21 mouse cellular contexts compared by ENCODE assay signal in the genomic region with DNA sequence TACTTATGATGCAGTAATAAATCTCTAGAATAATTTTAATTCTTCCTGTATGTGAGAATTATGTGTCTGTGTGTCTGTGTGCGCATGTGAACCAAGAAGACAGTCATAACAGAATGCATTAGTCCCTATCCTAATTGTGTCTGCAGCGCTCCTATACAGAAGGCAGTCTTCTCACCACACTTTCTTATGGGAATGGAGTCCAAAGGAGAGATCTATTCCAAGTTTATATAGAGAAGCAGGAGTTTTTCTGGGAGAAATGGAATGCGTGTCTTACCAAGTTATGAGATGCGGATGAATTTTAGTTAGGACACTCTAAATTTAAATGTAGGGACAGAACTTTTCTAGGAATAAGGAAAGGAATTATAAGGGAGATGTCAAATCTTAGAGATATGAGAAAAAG.
"Had no signal": no experiment of that assay in that cellular context is flagged by ENCODE, and none has a peak within 500 bp of the region (broad histone marks: within the 10 kb centered on the region; RNA-seq: fewer than 3 reads in every experiment).

No protein-coding gene starts in this region.

- DNase-seq: cerebellum, adult 8-10 months; cerebellum, adult 9-10 months; cerebellum, adult 9-11 months; cerebellum, postnatal 10 days; cerebellum, postnatal 14 days; cerebellum, postnatal 25 days; cerebellum, postnatal 36 days; embryo, embryonic 11 days; forebrain, postnatal 0 days; gastrocnemius, adult 2 months; gastrocnemius, postnatal 10 days; gastrocnemius, postnatal 14 days; gastrocnemius, postnatal 25 days; gastrocnemius, postnatal 36 days; heart, adult 11 months; heart, adult 18-20 months; heart, adult 2 months had no signal

- ATAC-seq: forebrain, embryonic 13.5 days; forebrain, embryonic 14.5 days; forebrain, embryonic 15.5 days; forebrain, embryonic 16.5 days; forebrain, postnatal 0 days had no signal
